ENCODE assay signal across 18 mouse cellular contexts in the genomic region with DNA sequence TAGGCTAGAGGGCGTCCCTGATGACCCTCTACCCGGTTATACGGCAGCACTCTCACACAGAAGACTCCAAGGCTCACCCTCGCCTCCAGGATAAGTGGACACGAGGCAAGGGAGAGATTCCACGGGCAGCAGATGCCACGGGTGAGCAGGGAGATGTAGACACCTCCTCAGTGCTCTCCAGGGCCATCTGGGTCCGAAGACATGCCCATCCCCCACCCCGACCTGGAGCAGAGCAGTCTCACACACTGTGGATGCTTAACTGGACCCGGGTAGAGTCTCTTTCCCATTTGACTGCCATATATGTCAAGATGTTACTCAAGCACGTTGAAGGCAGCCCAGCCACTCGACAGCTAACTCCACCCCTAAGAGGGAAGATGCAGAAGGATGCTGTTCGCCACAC. TPM values are rescaled to one million over a fixed set of nuclear protein-coding genes. Genes with fewer than 3 reads are reported as not detected.
DNase-seq lines count a peak whose midpoint lies in the region; ATAC-seq lines count a peak whose summit lies in the region.
"Had no signal": no experiment of that assay in that cellular context is flagged by ENCODE, and none has a peak within 500 bp of the region (broad histone marks: within the 10 kb centered on the region; RNA-seq: fewer than 3 reads in every experiment).

No protein-coding gene starts in this region.

- no peak overlapping the region for H3K9ac ChIP-seq in liver, embryonic 15.5 days
- H3K9ac ChIP-seq: embryonic facial prominence, embryonic 15.5 days had no signal

- 32% methylated on average over 13 of the region's 13 CpGs for WGBS in liver, embryonic 15.5 days (ENCODE audit: insufficient replicate concordance)

- no peak overlapping the region for H3K4me3 ChIP-seq in liver, embryonic 15.5 days (replicated peaks)

- H3K4me2 ChIP-seq in liver, embryonic 15.5 days = no peak overlapping the region

- H3K36me3 ChIP-seq in liver, embryonic 15.5 days (replicated peaks) = no peaks in the 10 kb centered on the region
- H3K36me3 ChIP-seq: embryonic facial prominence, embryonic 15.5 days had no signal

- H3K27me3 ChIP-seq in liver, embryonic 15.5 days = peaks cover 18% of the 10 kb centered on the region; the same call in 1 of the 2 replicates

- DNase-seq in cerebellum, adult 18-20 months = peak; percentile 18 to 31
- no peak for DNase-seq in liver
- peak; percentile 27 for DNase-seq in right cerebral cortex, postnatal 4 days
- no peak for DNase-seq in right cerebral cortex, postnatal 14 days
- DNase-seq in T-cell, adult 2 months (ENCODE audit: low spot score) = no peak
- DNase-seq: adrenal gland, postnatal 36 days; gastrocnemius, postnatal 25 days; heart, postnatal 36 days had no signal

- H3K4me1 ChIP-seq in liver, embryonic 15.5 days (replicated peaks) = no peaks in the 10 kb centered on the region

- no peak overlapping the region for H3K27ac ChIP-seq in liver, embryonic 15.5 days (replicated peaks)
- H3K27ac ChIP-seq: embryonic facial prominence, embryonic 15.5 days had no signal

- no peaks in the 10 kb centered on the region for H3K9me3 ChIP-seq in liver, embryonic 15.5 days (replicated peaks)
- H3K9me3 ChIP-seq: embryonic facial prominence, embryonic 15.5 days had no signal

- no peak for ATAC-seq in cerebellum, adult (ENCODE audit: insufficient number of reproducible peaks, low FRiP score, low TSS enrichment)
- peak; percentile 15; the same call in 1 of the 2 replicates for ATAC-seq in liver, embryonic 15.5 days (ENCODE audit: insufficient read depth)
- ATAC-seq in monocyte, adult 5-6 weeks (replicated peaks; ENCODE audit: insufficient number of reproducible peaks, low FRiP score, low TSS enrichment, poor library complexity, severe bottlenecking) = no peak
- ATAC-seq: intestine, postnatal 0 days had no signal

RNA-seq across cellular contexts. Expression of gene Allc, which starts 8.1 kb away (rescaled TPM):
- polyA plus RNA-seq in liver, embryonic 15.5 days (2015; fragmentation: Nextera tagmentation; extraction: Ambion mirVana) = not detected in 2 replicates
- total RNA-seq in monocyte, adult 5-6 weeks (2017) = 1.6 TPM in 1 of 3 replicates, not detected in the others
- total RNA-seq: adrenal gland, postnatal 36 days; CH12.LX; gastrocnemius, postnatal 25 days; heart, postnatal 36 days; liver, adult 2 months had no signal
- polyA plus RNA-seq: embryonic facial prominence, embryonic 15.5 days; forebrain, embryonic 11.5 days; intestine, postnatal 0 days; large intestine, adult 2 months; liver, adult 2 months; thymus, postnatal 0 days had no signal

RNA-seq across cellular contexts. Expression of gene Colec11, which starts 32.7 kb away (rescaled TPM):
- 15.6 and 17.8 TPM in 2 replicates for polyA plus RNA-seq in liver, embryonic 15.5 days (2015; fragmentation: Nextera tagmentation; extraction: Ambion mirVana)
- not detected in 3 replicates for total RNA-seq in monocyte, adult 5-6 weeks (2017)
- total RNA-seq: CH12.LX had no signal
- polyA plus RNA-seq: forebrain, embryonic 11.5 days had no signal

RNA-seq across cellular contexts. Expression of gene Dcdc2c, which starts 38.2 kb away (rescaled TPM):
- polyA plus RNA-seq in liver, embryonic 15.5 days (2015; fragmentation: Nextera tagmentation; extraction: Ambion mirVana) = 0.08 TPM in 1 of 2 replicates, not detected in the other
- total RNA-seq in monocyte, adult 5-6 weeks (2017) = 0.39 TPM in 1 of 3 replicates, not detected in the others
- total RNA-seq: adrenal gland, postnatal 36 days; CH12.LX; gastrocnemius, postnatal 25 days; heart, postnatal 36 days; liver, adult 2 months had no signal
- polyA plus RNA-seq: intestine, postnatal 0 days; large intestine, adult 2 months; liver, adult 2 months had no signal

RNA-seq across cellular contexts. Expression of gene Rps7, which starts 45.3 kb away (rescaled TPM):
- 293 and 369 TPM in 2 replicates for polyA plus RNA-seq in liver, embryonic 15.5 days (2015; fragmentation: Nextera tagmentation; extraction: Ambion mirVana)
- 1,908 to 2,689 TPM (median 2,348 TPM) in 3 replicates for total RNA-seq in monocyte, adult 5-6 weeks (2017)

RNA-seq across cellular contexts. Expression of gene Rnaseh1, which starts 59.0 kb away (rescaled TPM):
- polyA plus RNA-seq in liver, embryonic 15.5 days (2015; fragmentation: Nextera tagmentation; extraction: Ambion mirVana) = 10.8 and 11.7 TPM in 2 replicates
- 11.4 to 33.2 TPM (median 23.3 TPM) in 3 replicates for total RNA-seq in monocyte, adult 5-6 weeks (2017)

Comparison
In these comparisons a context has a peak if more than half of its experiments do, and no peak if none do; other contexts are left out.
1. DNase-seq: peak in cerebellum, adult 18-20 months (2 of 2) and right cerebral cortex, postnatal 4 days (single experiment); none in liver (single experiment), right cerebral cortex, postnatal 14 days (single experiment) and T-cell, adult 2 months (single experiment).